Mouse (Mus musculus) ovary, postnatal 36 days (tissue): ENCODE measurements around the gene AC124502.3.
"Not testable (repeated sequence)": the region's sequence is repeated elsewhere in the genome, so short reads cannot be mapped to it uniquely, and the experiment has no call there.

ENCODE experiments used
- DNase-seq: peaks from one replicate; pipeline ENCODE4 v3.0.0; 2022; ENCODE audit warnings: low spot score, mixed read lengths

Gene AC124502.3

DNA sequence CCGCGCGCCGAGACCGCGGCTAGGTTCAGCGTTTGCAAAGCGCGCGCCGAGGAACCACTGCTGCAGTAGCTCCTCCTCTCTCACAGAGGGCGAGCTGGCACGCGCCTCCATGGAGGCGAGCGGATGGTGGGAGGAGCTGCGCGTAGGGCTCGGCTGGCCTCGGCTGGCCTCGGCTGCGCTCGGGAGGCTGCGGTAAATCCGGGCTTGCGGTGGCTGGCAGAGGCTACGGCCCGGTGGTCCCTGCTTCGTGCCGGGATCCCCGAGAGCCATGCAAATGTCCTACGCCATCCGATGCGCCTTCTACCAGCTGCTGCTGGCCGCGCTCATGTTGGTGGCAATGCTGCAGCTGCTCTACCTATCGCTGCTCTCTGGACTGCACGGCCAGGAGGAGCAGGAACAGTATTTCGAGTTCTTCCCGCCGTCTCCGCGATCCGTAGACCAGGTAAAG is at the start of gene AC124502.3, which contains the start of gene B4gat1:
Gene AC124502.3 (plus strand): TSS at position 183 of the 448 bp plus-strand sequence.
Gene B4gat1 (plus strand): TSS at position 118 of the 448 bp plus-strand sequence.
- DNase-seq, result peak; percentile 89

DNA sequence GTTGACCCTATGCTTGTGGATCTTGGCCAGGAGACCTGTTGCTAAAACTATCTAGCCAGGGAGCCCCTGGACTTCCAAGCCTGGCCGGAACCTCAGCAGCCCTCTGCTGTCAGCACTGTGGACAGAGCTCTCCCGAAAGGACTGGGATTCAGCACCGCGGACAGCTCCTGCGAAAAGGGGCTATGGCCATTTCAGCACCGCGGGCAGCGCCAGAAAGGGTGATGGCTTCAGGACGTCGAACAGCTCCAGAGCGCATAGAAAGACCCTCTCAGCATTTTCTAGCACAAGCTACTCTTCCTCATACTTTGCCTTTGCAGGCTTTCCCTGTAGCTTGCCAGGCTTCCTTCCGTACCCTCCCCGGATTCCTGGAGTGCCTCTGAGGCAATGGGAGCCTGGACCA is 49.7 kb upstream of the AC124502.3 start:
- DNase-seq, result peak; percentile 93

DNA sequence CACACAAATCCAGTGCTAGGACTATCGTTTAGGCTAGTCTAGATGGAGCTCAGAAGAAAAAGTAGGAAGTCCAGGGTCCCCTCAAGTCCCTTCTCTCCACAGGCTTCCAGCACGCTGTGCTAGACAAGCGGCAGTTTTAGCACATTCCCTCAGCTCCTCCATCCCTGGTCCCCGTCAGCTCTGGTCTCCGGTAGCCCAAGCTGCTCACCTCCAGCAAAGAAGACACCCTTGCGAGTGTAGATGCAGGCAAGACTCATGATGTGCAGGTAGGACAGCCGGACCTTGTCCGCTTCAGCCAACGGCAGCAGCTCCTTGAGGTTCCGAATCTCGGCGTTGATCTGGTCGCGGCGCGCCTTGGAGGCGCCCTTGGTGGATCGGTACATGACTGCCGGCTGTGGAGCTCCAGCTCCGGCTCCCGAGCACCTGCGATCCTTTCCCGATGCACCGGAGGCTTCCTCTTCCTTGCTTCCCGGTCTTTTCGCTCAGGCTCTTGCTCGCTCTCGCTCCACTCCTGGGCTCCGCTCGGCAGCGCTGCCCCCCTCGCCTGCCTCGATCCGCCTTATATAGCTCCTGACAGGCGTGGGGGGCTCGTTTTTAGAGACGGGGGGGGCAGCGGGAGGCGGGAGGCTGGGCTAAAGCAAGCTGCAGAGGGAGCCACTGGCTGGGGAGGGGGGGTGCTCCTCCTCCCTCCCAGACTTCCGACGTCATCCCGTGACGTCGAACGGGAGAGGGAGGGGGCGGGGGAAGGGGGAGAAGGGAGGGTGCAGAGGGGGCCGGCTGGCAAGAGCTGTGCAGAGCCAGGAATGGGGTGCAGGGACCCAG is 49.0 kb upstream of the AC124502.3 start:
- no peak for DNase-seq

DNA sequence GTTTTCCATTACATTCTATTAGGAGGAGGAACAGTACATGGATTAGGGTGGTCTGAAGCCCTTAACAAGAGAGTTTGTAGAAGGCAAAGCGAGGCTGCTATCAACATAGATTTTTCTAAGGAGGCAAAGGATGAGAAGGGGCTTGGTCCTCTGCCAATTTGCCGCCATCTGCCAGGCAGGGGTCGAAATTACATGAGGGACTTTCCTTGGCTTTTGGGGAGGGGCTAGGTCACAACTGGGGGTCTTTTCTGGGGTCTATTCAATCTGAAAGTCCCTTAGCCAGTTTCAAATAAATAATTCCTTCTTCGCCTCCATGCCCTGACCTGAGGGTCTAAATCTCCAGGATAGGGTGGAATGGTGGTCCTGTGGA is 48.5 kb upstream of the AC124502.3 start, which contains the start of gene Npas4:
Gene Npas4 (minus strand): TSS at position 61 of the 370 bp plus-strand sequence.
- DNase-seq, result no peak

DNA sequence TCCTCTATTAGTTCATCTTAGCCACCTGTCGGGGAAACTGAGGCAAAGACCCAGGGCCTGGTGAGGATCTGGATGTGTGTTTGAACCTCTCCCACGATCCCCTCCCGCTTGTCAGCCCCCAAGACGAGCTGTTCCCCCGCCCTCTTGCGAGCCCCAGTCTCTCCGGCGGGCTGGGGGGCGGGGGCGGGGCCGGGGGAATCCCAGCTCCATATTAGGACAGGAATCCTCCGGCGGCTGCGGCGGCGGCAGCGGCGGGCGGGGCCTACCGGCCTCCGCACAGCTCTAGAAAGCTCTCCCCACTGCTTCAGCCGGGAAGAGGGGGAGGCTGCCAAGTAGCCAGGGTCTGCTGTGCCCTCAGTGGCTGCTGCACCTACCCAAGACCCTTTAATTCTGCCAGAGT is 48.0 kb upstream of the AC124502.3 start:
- DNase-seq, result no peak

DNA sequence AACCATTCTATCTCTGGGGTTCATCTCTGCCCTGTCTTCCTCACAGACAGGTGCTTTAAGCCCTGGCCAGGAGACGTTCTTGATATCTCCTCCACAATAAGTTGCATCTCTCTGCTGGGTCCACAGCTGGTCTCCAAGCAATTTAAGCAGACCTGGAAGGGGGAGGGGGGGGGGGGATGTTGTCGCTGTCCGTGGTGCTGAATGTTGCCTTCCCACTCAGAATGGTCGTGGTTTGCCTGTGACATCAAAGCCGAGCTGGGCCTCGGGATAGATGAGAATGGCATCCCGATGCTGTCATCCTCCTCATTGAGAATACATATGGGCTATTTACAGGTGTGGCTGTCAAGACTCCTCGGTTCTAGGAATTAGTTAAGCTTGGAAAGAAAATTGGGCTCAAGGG is 46.3 kb upstream of the AC124502.3 start:
- no peak for DNase-seq

DNA sequence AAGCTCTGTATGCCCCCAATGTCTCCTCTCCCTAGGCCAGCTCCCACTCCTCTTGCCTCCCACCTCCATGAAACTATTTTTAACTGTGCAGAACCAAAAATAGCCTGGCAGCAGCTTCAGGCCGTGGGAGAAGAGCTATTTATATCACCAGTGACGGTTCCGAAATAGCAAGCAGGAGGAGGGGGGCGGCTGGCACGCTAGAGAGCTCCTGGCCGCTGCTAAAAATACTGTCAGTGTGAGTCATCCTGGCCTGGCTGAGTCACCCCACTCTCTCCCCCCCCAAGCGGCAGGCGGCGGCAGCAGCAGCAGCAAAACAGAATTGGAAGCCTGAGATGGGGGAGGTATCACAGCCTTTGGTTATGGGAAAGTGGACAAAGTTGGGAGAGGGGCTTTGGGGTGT is 45.8 kb upstream of the AC124502.3 start:
- DNase-seq, result peak; percentile 66

DNA sequence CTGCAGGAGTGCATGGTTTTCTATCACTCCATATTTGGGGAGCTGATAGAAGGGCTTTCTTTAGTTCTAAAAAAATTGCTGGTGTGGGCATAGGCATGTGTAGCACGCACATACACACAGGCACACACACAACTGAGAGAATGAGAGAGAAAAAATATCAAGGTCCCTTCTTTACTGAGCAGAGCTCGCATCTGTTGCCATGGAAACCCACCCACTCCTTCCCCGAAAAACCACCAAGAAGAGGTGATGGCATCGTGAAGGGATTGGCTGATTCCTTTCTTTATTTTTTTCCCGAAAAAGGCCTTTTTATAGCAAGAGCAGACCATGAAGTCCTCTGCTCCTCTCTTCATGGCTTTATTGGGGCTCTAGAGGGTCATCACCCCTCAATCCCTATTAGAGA is 44.6 kb upstream of the AC124502.3 start:
- DNase-seq, result no peak

DNA sequence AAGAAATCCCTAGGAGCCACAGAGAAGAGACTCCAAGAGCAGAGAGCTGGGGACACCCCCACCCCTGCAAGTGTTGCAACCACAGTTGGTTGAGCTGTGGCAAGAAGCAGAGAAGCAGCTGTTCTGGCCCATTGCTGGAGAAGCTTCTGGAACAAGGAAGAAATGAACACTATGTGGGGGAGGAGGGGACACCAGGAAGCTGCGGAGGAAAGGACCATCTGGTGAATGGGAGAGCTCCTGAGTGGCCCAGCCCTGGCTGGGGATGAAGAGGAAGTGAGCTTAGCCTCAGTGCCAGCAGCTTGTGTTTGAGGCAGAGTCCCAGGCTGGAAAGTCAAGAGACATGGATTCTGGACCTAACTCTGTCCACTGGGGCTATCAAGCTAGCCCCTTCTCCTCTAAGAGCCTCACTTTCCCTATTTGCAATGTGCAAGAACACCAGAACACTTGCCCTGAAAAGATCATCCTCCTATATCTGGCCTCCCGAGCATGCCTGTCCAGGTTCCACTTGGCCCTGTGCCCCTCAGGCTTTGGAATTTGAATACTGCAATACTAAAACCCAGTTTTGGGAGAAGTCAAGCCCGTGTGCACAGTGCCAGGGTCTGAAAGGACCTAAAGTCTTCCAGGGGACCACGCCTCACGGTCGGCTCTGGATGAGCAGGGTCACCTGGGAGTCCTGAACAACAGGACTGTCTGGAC is 39.1 kb upstream of the AC124502.3 start:
- DNase-seq, result no peak

DNA sequence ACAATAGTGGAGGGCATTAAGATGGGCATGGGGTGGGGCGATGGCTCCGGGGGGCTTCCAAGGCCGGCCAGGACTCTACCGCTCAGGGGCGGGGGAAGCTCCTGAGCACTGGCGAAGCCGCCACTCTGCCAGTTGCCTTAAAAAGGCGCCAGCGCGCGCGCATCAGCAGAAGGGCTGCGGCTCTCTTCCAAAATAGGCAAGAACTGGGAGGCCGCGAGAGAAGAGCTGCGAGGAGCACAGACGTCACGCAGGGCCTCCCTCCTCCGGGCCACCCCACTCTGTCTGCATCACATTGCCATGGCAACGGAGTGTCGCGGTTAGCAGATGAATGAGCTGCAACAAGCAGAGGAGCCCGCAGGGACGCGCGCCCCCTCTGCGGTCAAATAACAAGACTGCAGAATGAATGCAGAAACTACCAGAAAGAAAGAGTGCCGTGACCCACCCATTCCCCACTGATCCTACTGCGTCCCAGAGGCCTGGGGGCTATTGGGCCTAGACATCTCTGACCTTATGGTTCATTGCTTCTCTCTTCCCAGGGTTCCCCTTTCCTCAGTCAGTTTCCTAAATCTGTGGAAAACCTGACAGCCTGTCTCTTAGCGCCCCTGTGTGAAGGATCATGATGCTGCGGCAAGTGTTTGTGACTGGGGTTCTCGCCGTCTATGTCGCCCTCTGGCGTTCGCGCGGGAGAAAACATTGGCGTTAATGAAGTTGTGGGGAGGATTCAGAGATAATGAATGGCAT is 36.9 kb upstream of the AC124502.3 start:
- DNase-seq, result peak; percentile 76

DNA sequence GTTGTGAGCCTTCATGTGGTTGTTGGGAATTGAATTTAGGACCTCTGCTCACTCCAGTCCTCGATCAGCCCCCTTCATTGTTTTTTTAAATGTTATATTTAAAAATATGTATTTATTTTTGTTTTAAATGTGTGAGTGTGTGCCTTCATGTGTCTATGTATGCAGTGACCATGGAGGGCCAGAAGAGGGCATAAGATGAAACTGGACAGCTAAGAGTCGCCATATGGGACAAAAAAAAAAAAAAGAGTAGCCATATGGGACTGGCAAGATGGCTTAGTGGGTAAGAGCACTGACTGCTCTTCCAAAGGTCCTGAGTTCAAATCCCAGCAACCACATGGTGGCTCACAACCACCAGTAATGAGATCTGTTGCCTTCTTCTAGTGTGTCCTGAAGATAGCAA is 35.0 kb upstream of the AC124502.3 start:
- DNase-seq, result not testable (repeated sequence)

DNA sequence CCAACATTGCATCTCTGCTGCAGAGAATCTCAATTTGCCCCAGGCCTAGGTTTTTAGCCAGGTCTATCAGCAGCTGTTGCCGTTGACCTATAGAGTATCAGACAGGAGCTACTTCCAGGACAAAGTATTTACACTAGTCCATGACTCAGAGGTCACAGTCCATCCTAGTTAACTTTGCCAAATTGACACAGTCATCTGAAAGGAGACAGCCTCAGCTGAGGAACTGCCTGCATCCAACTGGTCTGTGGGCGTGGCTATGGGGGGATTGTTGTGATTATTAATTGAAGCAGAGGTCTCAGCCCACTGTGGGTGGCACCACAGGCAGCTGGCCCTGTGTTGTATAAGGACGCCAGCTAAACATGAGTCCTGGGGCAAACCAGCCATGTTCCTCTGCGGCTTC is 33.8 kb upstream of the AC124502.3 start:
- no peak for DNase-seq

DNA sequence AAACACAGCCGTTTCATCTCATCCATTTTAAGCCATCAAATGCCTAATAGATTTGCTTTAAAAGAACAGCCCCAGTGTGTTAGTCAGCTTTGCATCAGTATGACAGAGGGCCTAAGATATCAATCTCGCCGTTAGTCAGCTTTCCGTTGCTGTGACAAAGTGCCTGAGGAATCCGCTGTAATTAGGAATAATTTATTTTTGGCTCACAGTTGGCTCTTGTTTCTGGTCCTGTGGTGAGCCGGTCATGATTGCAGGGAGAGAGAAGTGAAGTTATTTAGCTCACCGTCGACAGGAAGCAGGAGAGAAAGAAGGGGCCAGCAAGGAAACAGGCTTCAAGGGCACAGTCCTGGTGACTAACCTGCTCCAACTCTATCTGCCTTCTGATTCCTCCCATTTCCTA is 25.6 kb upstream of the AC124502.3 start:
- no peak for DNase-seq

DNA sequence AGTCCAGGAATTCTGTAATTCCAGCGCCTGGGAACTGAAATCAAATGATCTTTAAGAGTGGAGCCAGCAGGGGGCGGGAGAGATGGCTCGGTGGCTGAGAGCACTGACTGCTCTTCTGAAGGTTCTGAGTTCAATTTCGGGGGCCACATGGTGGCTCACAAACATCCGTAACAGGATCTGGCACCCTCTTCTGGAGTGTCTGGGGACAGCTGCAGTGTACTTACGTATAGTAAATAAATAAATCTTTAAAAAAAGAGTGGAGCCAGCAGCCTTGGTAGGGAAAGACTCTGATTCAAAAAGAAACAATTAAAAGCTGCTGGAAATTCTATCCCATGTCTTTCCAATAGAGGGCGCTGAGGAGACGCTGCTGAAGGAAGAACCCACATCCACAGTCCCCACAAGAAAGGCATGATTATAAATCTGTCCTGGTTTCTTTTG is 23.7 kb upstream of the AC124502.3 start:
- peak; percentile 24 for DNase-seq

DNA sequence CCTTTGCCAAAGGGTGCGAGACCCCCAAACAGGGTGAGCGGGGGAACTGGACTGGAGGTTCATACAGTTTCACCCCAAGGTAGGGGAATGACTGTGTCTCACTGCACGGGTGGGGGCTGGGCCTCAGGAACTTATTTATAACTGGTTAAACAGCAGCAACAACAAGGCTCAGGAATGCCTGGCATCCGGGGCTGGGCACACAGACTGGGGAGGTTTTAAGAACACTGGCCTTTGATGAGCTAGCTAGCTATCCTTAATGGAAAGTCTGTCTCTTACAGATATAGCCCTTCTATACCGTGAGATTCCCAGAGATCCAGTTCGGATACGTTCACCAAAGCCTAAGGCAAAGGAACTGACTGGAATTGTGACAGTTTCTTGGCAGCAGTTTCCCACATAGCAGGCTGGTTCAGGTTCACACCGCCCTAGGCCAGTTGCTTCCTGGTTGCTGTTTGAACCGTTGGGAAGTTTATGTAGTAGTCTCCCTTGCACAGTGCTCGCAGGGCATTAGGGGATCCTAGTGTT is 22.4 kb upstream of the AC124502.3 start:
- no peak for DNase-seq

DNA sequence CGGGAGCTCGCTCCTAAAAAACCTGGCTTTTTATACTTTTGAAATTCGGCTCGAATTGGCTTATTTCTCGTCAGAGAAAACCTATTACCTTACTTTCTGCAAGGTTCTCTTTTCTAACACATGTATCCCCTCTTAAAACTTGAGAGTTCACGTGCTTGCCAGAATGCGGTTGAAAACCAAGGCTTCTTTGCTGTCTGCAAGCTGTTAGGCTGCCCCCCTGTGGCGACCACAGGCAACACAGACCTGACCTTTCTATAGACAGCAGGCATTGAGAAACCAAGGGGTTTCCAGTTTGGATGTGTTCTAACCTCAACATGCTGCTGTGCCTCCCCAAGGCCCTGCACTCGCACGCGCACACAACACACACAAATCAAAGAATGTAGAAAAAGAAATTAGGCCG is 21.9 kb upstream of the AC124502.3 start:
- DNase-seq, result peak; percentile 65

DNA sequence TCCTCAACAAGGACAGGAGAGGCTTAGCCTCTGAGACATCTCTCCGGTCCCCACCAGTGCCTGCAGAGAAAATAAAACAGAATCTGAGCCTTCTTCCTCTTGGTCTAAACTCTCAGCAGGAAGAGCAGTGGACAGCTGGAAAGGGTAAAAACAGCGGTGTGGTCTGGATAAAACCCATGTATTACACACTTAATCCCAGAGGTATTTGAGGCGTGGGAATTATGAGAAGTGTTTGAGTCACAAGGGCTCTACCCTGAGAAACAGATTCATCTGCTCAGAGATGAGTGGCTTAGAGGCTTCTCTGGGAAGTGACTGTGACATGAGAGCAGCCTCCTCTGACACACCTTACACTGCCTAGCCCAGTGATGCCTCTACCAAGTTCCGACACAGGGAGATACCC is 21.1 kb upstream of the AC124502.3 start:
- no peak for DNase-seq

DNA sequence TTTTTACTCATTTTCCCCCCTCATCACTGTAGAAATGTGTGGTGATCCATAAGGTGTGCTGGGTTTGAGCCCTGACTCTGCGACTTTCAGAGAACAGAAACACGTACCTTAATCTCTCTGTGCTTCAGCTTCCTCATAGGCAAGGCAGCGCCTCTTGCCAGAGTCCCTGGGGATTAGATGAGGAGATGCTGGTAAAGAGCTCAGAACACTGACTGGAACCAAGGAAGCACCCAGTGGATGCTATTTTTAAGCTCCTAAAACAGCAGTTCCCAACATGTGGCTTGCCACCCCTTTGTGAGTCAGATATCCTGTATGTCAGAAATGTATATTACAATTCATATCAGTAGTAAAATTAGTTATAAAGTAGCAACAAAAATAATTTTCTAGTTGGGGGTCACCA is 20.5 kb upstream of the AC124502.3 start:
- no peak for DNase-seq

DNA sequence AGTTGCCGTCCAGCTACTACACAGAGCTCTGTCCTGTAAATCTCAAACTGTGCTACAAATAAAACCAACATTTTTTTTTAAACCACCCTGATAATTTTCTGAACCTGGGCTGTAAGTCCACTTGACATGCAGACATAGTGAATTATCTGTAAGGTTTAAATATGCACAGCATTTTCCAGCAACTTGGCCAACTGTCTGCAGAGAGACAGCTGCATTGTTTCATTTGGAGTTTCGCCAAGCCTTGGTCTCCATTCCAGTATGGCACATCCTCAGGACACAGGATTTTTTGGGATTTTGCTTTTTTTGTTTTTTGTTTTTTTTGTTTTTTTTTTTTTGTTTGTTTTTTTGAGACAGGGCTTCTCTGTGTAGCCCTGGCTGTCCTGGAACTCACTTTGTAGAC is 17.3 kb upstream of the AC124502.3 start:
- no peak for DNase-seq

DNA sequence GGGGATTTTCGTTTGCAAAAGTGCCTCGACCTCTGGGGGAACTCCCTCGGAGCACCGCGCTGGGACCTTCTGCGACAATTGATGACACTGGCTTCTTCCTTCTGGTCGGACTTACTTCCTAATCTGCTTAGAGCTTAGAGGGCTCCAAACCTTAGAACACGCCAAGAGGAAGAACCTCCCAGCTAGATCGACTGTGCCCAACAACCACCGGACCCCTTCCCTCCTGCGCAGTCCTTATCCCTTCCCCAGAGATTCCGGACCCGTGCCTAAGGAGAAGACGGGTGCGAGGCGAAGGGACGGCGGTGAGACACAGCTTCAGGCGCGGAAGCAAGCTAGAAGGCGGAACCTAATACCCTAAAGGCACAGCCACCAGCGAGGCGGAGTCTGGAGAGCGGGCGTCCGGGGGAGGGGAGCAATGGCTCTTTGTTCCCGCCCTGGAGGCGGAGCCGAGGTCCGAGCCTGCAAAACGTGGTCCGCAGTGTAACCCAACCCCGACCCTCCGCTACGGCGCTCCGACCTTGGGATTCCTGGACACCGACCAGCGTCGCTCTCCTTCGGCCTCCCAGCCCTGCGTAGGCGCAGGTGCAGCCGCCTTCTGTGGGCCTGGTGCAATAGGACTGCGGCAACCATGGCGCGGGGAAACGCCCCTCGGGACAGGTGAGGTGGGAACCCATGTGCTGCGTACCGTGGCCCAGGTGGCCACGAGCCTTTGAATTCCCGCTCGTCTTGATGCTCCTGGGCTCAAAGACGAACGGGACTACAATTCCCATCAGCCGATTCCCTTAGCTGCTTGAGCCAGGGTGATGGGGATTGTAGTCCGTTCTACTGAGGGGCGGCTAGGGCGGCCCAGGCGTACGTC is 14.8 kb upstream of the AC124502.3 start, which contains the start of gene Slc29a2:
Gene Slc29a2 (plus strand): TSS at position 240 of the 859 bp plus-strand sequence.
- peak; percentile 96 for DNase-seq

DNA sequence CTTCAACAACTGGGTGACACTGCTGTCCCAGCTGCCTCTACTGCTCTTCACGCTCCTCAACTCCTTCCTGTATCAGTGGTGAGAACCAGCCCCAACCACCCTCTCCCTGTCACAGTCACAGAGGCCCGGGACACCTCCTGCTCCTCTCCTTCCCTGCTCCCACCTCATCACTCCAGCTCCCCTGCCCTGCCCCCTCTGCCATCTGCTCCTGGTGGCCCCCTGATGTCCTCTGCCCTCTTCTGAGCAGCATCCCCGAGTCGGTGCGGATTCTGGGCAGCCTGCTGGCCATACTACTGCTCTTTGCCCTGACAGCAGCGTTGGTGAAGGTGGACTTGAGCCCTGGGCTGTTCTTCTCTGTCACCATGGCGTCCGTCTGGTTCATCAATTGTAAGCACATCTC is 12.6 kb upstream of the AC124502.3 start:
- no peak for DNase-seq
